Mouse (Mus musculus): ENCODE results near the gene Aamp.
"Not testable (repeated sequence)": the region's sequence is repeated elsewhere in the genome, so short reads cannot be mapped to it uniquely, and the experiment has no call there.

Gene Aamp

DNA sequence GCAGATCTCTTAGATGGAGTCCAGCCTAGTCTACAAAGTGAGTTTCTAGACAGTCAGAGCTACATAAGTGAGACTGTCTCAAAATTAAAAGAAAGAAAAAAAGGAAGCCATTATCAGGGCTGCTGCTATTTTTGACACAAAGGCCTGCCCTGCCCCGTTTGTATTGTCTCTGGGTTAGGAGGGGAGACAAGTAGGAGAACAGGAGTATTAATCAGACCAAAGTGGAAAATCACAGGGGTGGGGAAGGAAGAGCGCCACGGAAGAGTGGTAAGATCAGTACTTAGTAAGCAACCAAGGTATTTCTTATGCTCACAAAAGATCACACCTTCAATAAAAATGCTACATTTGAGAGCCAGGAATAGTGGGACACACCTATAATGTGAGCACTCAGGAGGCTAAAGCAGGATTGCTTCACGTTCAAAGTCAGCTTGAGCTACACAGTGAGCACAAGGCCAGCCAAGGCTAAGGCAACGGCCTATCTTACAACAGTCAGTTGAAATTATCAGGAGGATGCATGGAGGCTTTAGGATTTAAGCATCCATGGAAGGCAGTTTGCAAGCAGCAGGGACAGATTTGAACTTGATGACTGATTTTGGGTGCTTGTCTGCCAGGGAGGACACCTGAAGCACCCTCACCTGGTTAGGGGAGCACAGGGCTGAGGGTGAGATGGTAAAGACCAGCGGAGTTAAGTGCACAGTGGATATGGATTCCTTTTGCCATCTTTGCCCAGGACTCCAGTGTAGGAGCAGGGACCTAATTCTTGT, 16.0 kb upstream of the Aamp start:
- no peak for DNase-seq (ENCODE audit: low spot score)

DNA sequence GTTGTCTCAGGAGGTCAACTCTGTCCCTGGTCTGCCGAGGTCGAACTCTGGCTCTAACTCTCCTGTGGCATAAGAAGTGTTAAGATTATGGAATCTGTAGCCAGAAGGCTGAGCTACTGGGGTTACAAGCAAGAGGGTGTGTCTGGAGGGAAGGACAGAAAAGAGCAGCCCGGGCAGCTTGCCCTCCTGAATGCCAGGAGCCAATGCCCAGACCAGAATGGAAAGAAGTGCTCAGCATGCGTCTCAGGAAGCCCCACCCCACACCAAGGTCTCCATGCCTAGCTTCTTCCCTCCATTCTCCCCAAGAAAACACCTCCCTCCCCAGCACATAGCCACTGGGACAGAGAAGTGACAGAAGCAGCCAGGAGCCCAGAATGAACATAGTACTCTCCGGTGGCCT, 14.5 kb upstream of the Aamp start:
- no peak for DNase-seq (ENCODE audit: low spot score)

DNA sequence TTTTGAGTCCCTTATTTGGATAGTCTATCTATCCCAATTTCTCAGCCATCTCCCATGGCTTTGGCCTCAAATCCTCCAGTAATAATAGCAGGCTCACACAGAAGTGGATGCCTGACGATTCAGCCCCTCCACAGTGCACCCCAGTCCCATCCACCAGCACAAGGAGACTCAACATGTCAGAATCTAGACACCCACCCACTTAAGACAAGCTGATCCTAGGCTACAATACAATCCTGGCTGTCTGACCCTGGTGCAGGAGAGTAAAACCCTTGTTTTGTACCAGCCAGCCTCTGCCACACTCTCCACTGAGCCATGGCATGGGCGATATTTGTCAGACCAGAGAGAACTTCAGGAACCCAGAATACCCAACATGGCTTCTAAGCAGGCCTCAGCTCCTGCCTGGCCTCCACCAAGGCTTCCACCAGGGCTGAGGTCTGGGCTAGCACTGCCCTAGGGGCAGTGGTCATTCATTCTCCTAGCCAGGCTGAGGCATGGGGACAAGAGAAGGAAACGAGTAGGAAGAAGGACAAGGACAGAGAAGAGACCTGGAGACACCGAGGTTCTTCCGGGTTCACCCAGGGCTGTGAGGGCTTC, 13.7 kb upstream of the Aamp start:
- DNase-seq (ENCODE audit: low spot score) = no peak

DNA sequence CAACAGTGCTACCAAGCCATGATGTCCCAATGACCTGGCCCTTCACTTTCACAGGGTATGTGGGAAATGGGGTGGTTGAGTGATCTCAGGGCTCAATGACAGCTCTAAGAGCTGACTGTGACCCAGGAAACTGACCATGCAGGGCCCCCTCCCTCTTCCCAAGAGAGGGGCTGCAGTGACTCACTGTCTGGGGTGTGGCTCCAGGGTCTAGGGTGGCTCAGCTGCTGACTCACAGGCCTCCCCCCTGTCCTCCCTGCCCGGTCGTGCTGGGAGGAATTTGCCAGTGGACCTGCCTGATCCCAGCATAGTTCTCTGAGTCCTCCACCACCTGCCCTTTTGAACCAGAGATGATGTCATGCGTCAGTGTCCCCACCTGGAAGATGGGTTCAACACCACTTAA, 12.7 kb upstream of the Aamp start:
- no peak for DNase-seq (ENCODE audit: low spot score)

DNA sequence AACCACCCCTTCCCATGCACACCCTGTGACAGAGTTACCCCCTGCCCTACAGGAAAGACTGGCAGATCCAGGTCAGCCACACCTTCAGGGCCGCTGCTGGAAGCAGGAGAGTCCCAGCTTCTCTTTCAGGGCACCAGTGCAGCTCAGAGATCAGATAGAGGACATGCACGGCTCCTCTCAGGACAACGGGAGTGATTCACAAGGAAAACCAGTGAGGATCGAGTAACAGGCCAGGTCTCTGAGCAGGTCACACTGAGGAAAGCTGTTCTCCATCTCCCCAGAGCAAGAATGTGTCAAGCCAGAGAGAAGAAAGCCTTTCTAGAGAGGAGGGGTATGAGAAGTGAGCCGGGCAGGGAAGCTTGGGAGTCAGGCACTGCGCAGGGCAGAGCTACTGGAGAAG, 11.9 kb upstream of the Aamp start:
- no peak for DNase-seq (ENCODE audit: low spot score)

DNA sequence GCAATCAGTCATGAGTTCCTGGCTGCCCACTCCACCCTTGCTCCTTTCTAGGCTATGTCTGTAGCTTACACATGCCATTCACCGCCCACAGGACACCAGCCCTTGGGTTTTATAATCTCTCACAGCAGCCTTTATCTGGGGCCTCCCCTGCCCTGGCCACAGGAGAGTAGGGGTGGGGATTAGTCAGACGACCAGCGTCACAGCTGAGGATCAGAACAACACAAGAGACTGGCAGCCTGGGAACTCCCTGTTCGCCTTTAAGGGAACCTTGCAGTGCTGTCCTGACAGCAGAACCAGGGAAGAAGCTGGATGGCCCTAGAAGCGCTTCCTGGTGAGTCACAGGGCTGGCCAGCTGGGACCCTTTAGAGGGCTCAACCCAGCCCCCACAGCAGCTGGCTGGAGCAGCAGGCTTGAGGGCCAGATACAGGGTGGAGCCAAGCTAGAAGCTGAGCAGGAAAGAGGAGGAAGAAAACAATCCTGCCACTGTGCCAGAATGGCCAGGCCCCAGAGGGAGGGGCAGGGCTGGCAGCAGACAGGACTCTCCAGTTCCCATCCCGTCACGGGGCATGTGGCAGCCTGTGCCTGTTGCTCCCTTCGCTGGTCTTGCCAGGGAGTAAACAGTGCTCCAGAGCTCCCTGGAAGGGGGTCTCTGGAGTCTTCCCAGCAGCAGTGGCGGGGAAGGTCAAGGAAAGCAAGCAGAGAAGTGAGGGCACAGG, 11.1 kb upstream of the Aamp start:
- peak; percentile 72 for DNase-seq (ENCODE audit: low spot score)

DNA sequence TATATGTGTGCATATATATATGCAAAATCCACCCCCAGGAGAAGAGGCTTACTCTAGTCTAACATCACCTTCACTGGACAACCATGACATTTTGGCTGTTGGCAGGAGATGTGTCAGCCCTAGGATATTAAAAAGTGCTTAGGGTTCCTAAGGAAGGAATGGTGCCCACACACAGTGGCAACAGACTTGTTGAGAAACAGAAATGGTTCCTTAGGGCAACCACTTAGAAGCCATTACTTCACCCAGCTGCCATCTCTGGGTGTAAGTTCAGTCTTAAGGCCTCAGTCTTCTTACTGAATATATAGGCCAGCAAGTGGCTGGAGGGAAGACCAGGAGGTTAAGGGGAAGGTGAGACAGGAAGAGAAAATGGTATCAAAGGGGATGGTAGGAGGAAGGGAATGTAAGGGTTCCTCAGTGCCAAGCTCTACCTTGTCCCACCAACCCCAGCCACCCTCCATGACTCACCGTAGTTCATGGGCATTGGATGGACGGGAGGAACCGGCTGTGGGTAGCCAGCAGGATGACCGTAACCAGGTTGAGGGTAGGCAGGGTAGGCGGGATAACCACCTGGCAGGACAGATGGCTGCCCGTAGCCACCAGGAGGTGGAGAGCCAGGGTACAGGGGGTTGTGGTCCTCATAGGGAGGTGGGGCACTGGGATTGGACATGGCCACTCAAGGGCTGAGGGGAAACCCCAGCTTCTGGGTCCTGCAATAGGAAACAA, 10.4 kb upstream of the Aamp start:
- DNase-seq (ENCODE audit: low spot score) = no peak

DNA sequence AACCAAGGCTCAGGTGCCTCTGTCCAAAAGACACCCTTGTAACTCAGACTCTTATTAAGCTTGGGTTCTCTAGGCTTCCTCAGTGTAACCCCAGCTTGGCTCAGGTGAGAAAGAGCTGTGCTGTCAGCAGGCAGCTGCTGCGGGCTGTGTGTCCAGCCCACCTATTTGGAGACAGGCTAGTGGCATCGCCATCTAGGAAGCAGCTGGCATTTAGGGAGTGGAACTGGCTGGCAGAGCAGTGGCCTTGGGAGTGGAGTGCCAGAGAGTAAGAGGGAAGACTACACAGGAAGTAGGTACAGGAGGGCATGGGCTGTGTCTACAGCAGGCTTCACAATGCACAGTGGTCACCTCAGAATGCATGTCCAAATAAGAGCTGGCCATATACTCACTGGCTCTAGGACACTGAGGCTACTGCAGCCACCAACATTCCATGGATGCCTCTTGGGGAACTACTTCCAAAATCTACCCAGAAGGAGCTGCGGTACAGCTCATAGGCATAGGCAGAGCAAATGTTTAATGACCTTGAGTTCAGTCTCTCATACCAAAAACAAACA, 9.6 kb upstream of the Aamp start:
- DNase-seq (ENCODE audit: low spot score) = no peak

DNA sequence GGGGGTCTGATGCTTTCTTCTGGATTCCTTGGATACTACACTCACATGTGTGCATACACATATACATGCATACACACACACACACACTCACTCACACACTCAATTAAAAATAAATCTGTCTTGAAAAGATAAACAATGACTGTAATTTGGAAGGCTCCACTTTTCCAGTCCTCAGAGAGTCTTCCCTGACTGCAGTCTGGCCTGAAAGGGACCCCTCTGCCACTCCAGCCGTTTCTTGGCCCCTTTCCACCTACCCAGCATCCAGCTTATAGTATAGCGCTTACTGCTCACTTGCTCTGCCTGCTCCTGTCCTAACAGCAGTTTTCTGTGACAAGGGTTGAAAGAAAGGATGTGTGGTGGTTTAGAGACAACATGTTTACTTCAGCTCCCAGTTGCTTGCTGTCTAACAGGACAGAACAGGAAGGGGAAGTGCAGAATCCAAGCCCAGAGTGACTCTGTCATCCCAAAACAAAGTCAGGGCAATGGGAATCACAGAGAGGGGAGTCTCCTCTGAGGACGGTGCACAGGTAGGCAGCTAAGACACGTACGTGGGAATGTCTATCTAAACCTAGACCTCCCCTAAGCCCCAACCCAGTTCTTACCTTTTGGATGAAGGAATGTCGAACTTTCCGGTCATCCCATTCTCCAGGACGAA, 8.9 kb upstream of the Aamp start:
- no peak for DNase-seq (ENCODE audit: low spot score)

DNA sequence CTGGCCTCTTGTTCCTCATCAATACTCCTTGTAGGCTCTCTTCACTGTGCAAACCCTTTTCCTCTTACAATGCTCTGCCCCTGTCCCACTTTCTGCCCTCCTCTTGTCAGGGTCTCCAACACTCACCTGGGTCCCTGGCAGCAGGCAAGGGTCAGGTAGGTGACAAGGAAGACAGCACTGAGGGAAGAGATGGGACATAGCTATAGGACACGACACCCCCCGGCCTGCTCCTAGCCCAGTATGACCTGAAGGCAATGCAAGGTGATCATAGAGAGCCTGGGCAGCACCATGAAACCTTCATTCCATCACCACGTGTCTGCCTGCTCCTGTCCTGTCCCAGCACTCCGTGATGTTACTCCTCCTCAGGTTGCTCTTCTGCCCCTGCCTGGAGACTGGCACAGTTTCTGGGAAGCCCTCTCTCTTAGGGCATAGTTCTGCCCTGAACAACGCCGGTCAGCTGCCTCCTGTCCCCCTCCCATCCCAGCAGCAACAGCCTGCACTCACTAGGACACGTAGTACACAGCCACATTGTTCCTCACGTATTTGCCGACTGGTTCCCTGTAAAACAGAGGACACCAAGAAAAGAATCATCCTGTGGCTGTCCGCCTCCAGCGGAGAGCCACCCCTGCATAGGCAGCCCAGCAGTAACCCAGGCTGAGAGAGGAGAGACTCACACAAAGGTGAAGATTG, 7.9 kb upstream of the Aamp start:
- DNase-seq (ENCODE audit: low spot score) = no peak

DNA sequence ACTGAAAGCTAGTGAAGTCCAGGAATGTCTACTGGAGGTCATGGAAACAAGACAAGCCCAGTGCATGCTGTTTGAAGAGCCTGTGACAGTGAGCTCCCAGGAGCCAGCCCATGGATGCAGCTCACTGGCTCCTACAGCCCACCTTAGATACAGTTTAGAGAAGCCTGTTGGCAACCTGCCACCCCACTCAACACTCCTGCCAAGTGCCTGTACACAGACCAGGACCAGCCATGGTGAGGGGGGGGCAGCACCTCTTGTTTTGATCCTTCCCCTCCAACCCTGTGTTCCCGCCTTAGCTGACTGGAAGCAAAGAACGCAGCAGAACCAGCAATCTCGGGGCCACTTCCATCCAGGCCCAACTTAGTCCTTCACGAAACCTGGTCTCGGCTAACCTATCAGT, 5.6 kb upstream of the Aamp start:
- no peak for DNase-seq (ENCODE audit: low spot score)

DNA sequence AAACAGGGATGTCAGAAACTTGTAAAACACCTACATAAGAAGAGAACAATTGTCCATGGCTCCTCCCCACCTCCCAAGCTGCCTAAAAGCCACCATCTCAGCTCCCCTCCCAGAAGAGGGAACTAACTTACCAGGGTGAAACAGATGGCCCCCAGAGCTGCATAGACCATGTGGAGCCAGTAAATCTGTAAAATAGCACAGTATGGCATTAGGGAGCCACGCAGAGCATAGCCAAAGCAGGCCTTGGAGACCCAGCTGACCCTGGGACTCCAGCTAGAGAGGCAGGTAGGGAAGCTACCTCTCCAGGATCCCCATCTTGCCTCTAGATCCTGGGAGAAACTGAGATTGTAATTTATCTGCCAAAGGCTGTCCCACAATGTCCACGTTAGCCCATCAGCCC, 5.2 kb upstream of the Aamp start:
- DNase-seq (ENCODE audit: low spot score) = no peak

DNA sequence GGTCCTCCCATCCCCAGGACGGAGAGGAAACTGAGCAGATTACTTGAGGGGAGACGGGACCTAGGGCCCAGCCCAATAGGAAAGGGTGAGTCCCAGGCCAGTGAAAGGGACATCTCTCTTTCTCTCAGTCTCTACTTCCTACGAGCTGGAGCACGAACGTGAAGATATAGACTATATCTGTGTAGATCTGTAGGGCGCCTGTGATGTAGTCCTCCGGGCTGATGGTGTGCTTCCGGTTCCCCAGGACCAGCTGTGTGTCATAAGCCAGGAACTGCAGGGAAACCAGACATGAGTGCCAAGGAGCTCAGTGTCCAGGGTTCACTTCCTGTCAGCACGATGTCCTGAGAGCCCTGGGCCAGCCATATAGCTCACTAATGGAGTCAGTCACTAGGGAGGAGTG, 4.7 kb upstream of the Aamp start:
- no peak for DNase-seq (ENCODE audit: low spot score)

DNA sequence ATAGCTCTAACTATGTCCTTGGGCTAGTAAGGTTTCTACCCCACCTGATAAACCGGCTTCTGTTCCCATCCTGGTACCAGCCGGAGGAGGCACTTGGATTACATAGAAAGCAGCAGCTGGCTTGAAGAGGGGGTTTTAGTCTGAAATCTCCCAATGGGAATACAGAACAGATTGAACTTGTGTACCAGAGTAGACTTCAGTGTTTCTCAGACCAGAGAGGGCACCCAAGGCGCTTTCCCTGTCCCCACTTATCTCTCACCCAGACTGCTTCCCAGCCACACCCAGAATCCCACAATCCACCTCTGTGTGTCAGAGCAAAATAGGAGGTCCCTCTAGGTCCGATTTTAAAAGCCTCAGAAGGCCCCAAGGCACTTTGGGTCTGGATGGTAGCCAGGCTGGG, 3.8 kb upstream of the Aamp start:
- DNase-seq (ENCODE audit: low spot score) = no peak

DNA sequence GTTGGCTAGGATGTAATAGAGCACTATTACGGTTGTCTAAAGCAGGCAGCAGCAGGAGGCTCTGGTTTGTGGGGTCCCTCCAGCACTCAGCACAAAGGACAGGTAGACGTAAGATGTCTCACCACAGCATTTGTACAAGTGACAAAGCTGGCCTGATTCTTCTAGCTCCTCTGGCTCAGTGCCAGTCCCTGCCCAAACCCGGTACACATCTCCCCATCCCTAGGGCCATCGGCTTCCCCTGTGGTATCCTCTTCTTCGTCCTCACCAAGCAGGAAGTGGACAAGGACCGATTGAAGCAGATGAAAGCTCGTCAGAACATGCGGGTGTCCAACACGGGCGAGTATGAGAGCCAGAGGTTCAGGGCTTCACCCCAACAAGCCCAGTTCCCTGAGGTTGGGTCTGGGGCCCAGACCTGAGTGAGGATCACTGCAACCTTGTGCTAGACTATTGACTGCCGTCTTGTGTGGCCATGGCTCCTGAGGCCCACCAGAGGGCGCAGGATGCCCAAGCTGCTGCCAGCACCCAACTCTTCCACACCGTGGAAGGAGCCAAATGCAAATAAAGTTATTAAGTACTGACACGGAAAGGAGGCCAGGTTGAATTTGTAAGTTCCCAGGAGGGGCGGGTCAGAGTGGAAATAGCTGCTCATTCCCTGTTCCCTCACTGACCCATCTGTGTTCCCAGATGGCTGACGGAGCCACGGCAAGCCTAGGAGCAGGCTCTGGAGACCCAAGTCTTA, 2.5 kb upstream of the Aamp start:
- DNase-seq (ENCODE audit: low spot score) = not testable (repeated sequence)

DNA sequence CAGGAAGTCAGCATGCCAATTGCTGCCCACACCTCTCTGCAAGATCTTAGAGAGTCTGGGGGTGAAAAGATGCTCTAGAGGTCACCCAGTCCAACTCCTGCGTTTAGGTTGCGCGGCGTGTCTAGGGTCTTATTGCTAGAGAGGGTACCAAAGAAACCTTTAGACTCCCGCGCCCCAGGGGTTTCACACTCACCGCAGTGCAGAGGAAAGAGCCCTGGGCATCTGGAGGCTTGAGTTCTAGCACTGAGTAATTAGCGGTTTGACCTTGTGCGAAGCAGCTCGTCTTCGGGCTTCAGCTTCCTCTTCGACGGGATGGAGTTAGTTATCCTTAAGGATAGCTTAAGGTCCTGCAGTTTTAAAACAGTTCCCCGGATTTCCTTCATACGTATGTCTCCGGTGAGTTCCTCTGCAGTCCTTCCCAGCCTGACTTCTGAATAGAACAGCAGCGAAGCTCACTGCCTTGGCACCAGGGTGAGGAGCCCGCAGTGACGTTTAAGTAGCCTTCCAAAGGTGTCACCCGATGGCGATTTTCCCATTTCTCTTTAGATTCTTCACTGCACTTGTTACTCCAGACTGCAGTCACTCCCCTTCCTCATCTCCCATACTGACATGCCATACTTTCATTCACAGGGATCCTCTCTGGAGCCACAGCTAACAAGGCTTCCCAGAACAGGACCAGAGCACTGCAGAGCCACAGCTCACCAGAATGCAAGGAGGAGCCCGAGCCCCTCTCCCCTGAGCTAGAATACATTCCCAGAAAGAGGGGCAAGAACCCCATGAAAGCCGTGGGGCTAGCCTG, 873 bp upstream of the Aamp start:
- no peak for DNase-seq (ENCODE audit: low spot score)

DNA sequence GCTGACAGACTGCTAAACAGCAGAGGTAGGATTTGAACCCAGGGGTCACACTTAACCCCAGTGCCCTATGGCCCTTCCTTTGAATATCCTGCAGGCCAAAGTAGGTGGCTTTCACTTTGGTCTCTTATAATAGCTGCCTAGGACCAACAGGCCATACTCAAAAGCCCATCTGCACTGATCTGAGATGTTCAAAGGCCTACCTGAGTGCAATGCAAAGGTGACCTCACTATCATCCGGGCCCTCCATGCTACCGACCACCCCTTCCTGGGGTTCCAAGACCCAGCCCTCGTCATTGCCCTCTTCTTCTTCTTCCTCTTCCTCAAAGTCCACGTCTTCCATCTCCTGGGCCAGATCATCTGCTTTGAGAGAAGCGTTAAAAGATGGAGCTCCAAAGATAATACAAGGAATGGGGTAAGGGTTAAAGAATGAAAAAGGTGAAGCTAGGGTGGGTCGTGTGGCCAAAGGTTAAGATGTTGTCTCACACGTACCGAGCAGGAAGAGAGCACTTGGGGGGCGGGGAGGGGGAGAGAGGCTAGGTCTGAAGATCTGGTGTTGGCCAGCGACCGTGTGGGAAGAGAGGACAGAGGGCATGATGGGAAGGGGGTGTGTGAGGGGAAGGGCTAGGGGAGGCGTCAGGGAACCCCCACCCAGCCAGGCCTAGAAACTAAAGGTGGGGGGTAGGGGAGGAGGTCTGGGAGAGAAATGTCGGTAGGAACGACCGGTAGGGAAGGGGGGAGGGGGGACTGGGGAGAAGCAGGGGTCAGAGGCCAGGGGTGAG, 663 bp downstream of the Aamp start:
- peak; percentile 89 for DNase-seq (ENCODE audit: low spot score)

DNA sequence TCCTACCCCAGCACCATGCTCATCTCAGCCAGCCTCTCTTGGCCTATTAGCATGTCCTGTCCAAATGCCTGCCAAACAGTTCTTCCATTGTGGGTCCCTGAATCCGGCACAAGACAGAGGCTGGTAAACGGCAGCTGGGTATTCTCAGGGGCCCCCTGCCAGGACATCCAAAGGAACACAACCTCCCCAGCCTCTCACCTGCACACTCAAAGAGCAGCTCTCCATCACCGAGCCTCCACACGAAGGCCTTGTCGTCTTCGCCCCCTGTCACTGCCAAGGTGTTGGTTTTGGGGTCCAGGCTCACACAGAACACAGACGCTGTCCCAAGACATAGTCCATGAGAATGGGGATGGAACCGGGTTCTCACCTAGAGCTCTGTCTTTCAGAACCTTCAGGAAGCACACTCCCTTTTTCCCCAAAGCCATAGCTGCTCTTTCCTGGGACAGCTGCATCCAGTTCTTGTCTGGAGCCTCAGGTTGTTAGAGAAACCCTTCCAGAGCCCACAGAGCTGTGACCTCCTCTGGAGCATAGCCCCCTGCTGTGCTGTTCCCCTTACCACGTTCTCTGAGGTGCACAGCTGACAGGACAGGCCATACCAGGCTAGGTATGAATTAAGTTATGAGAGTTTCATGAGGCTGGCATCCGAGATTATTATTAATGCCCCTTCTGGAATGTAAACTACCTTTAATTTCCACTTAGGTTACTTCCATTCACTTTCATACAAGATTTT, 1.5 kb downstream of the Aamp start:
- DNase-seq (ENCODE audit: low spot score) = no peak

Data from yolk sac, embryonic 10.5 days (tissue).